Mouse (Mus musculus) left cerebral cortex, postnatal 14 days (tissue): ENCODE data around the gene Csnk2a2. TPM values are rescaled to one million over a fixed set of nuclear protein-coding genes. Genes with fewer than 3 reads are reported as not detected.

Source experiments
- DNase-seq, 2 experiments: peaks; one replicate each; pipeline ENCODE4 v3.0.0; 2021 to 2022; ENCODE audit warnings: low spot score in 2 of 2, mixed read lengths in 1 of 2
- intact Hi-C: fragments of 180-260 bp; cut with DNase I; formaldehyde crosslinking; loops from one replicate; pipeline ENCODE4 v1.15.1; 2025
- long read RNA-seq, 2 experiments: library from polyadenylated mRNA; stranded (forward); transcript quantifications; one replicate each; pipeline ENCODE4 v2.0.0; 2021
- total RNA-seq, 2 experiments: library from RNA; stranded (reverse); gene quantifications; 2 replicates each; pipeline ENCODE4 v1.2.3; 2021

The Csnk2a2 gene
- 10 to 100 TPM; 83.1 to 91.0 TPM for total RNA-seq
- long read RNA-seq, experiment 1, full-length matches to known transcripts, result 28 of 94 reads
- long read RNA-seq, experiment 1, partial matches to known transcripts, result 2 of 94 reads
- long read RNA-seq, experiment 1, other reads (novel, unspliced or antisense), result 64 of 94 reads
- long read RNA-seq, experiment 2, full-length matches to known transcripts, result 36 of 88 reads
- long read RNA-seq, experiment 2, partial matches to known transcripts, result 3 of 88 reads
- long read RNA-seq, experiment 2, other reads (novel, unspliced or antisense), result 49 of 88 reads

GRCm38 (mm10) chr8:95490006-95490405, at the start of gene Csnk2a2:
Gene Csnk2a2 (minus strand): TSS chr8:95490039.
- no peak for DNase-seq
- intact Hi-C loops, result no loop called here

- peak in 1 of 2 experiments; percentile 53 for DNase-seq
- intact Hi-C loops, result no loop called here
Measured at GRCm38 (mm10) chr8:95539487-95539886, 49.6 kb upstream of the Csnk2a2 start.

GRCm38 (mm10) chr8:95533584-95534387, 43.9 kb upstream of the Csnk2a2 start, which contains the start of gene Ccdc113:
Gene Ccdc113 (plus strand): TSS chr8:95534085.
- intact Hi-C loops, result loop anchor here (5.0 kb wide), 1 partner anchor 36 kb away; no protein-coding TSS in a partner anchor
- DNase-seq, result peak; percentile 42 to 64

- DNase-seq, result no peak
- intact Hi-C loops, result loop anchor here (5.0 kb wide), 1 partner anchor 35 kb away; no protein-coding TSS in a partner anchor
Measured at GRCm38 (mm10) chr8:95532206-95532605, 42.4 kb upstream of the Csnk2a2 start.

- no peak for DNase-seq
- intact Hi-C loops, result no loop called here
Measured at GRCm38 (mm10) chr8:95528750-95529310, 39.0 kb upstream of the Csnk2a2 start.

- DNase-seq, result no peak
- intact Hi-C loops, result no loop called here
Measured at GRCm38 (mm10) chr8:95528194-95528593, 38.4 kb upstream of the Csnk2a2 start.

- intact Hi-C loops, result no loop called here
- no peak for DNase-seq
Measured at GRCm38 (mm10) chr8:95523991-95524390, 34.2 kb upstream of the Csnk2a2 start.

GRCm38 (mm10) chr8:95516928-95517327, 27.1 kb upstream of the Csnk2a2 start:
- intact Hi-C loops, result no loop called here
- DNase-seq, result peak in 1 of 2 experiments; percentile 34

GRCm38 (mm10) chr8:95513219-95513618, 23.4 kb upstream of the Csnk2a2 start:
- intact Hi-C loops, result no loop called here
- no peak for DNase-seq

GRCm38 (mm10) chr8:95512257-95512656, 22.4 kb upstream of the Csnk2a2 start:
- DNase-seq, result peak in 1 of 2 experiments; percentile 21
- intact Hi-C loops, result no loop called here

- no peak for DNase-seq
- intact Hi-C loops, result no loop called here
Measured at GRCm38 (mm10) chr8:95506245-95506644, 16.4 kb upstream of the Csnk2a2 start.

GRCm38 (mm10) chr8:95505606-95506005, 15.8 kb upstream of the Csnk2a2 start:
- DNase-seq, result peak; percentile 47 to 61
- intact Hi-C loops, result no loop called here

GRCm38 (mm10) chr8:95504835-95505234, 15.0 kb upstream of the Csnk2a2 start:
- DNase-seq, result peak; percentile 17 to 34
- intact Hi-C loops, result no loop called here

GRCm38 (mm10) chr8:95502431-95502830, 12.6 kb upstream of the Csnk2a2 start:
- DNase-seq, result peak; percentile 37 to 51
- intact Hi-C loops, result no loop called here

- intact Hi-C loops, result no loop called here
- no peak for DNase-seq
Measured at GRCm38 (mm10) chr8:95500436-95500835, 10.6 kb upstream of the Csnk2a2 start.

GRCm38 (mm10) chr8:95499266-95500064, 9.6 kb upstream of the Csnk2a2 start:
- intact Hi-C loops, result loop anchor here (5.0 kb wide), 1 partner anchor 33 kb away; the partner anchor contains the start of gene Ccdc113
- no peak for DNase-seq

GRCm38 (mm10) chr8:95497821-95498220, 8.0 kb upstream of the Csnk2a2 start:
- intact Hi-C loops, result loop anchor here (5.0 kb wide), 1 partner anchor 34 kb away; the partner anchor contains the start of gene Ccdc113
- DNase-seq, result no peak

- DNase-seq, result peak in 1 of 2 experiments; percentile 18
- intact Hi-C loops, result loop anchor here (5.0 kb wide), 1 partner anchor 36 kb away; the partner anchor contains the start of gene Ccdc113
Measured at GRCm38 (mm10) chr8:95496420-95496819, 6.6 kb upstream of the Csnk2a2 start.

GRCm38 (mm10) chr8:95495444-95495843, 5.6 kb upstream of the Csnk2a2 start:
- intact Hi-C loops, result loop anchor here (5.0 kb wide), 1 partner anchor 37 kb away; the partner anchor contains the start of gene Ccdc113

More at GRCm38 (mm10) chr8:95495444-95495843, 5.6 kb upstream of the Csnk2a2 start:
- no peak for DNase-seq
